Mouse (Mus musculus) gastrocnemius, adult 2 months (tissue): ENCODE data around the gene Vav1. TPM values are rescaled to one million over a fixed set of nuclear protein-coding genes. Genes with fewer than 3 reads are reported as not detected.

Source experiments
- DNase-seq: peaks from one replicate; pipeline ENCODE4 v3.0.0; 2022
- H3K27ac ChIP-seq: fragments of 200-600 bp; 2 replicates; pipeline ENCODE4 v1.8.1; 2022; ENCODE audit warnings: mild to moderate bottlenecking
- H3K4me3 ChIP-seq: fragments of 200-600 bp; 2 replicates; pipeline ENCODE4 v1.8.1; 2022; ENCODE audit warnings: mild to moderate bottlenecking, moderate library complexity
- CTCF ChIP-seq: fragments of 200-600 bp; IDR thresholded peaks from 2 replicates; pipeline ENCODE4 v1.8.1; 2022; ENCODE audit warnings: antibody characterized with exemption, mild to moderate bottlenecking, moderate library complexity
- intact Hi-C: fragments of 180-260 bp; cut with DNase I; formaldehyde crosslinking; loops from one replicate; pipeline ENCODE4 v1.15.1; 2025
- total RNA-seq, 2 experiments: library from RNA; stranded (reverse); gene quantifications; 2 replicates each; pipeline ENCODE4 v1.2.3; 2021

Vav1 gene
- total RNA-seq, 2 experiments from 2014 or later, result 0.46 to 0.56 TPM

DNA sequence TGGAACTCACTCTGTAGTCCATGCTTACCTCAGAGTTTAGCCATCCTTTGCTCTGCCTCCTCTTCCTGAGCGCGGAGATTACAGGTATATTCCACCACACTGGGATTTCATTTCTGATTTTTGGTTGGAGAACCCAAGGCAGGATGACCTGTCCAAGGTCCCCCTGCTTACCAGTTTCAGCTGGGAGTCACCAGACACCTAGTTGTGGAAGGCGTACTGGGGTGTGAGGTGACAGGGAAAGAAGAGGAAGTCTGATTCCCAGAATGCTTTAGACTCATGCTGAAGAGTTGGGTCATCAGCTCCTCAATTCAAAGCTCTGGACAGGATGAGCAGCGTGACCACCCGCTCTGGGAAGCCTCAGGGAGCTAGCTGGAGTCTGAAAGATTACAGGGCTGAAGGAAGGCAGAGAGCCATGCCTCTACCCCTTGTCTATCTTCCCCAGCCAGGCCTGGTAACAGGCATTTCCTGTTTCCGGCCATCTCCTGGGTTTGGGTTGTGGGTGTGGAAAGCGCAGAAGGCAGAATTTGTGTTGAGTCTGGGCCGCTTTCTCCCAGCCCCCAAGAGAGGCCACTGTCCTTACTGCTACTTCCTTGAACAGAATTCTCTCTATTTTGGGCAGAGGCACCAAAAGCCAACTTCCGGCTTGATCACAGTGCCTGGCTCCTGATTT lies 11.2 kb downstream of the Vav1 start:
- intact Hi-C loops, result no loop called here
- no peak for DNase-seq
- Histone ChIP-seq H3K27ac (no peak overlapping the region), H3K4me3 (no peak overlapping the region)
- TF ChIP-seq CTCF, result no peak

DNA sequence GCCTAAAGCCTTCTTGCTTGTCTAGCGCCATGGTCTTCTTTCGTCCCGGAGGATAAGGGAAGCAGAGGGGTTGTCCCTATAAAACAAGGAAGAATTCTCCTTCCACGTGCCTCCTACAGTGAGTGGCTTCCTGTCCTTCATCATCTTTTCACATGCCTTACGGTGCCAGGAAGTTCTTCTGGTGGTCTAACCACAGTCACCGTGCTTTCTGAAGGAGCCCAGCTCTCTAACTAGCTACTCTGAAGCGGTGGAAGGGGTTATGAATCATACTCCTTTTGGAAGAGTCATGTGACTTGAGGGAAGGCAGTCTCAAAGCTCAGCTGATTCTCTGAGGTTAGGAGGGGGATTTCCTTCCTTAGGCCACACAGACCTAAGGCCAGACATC lies 11.8 kb downstream of the Vav1 start:
- intact Hi-C loops, result no loop called here
- H3K4me3 ChIP-seq, result no peak overlapping the region
- no peak for TF ChIP-seq CTCF
- no peak for DNase-seq
- no peak overlapping the region for H3K27ac ChIP-seq

DNA sequence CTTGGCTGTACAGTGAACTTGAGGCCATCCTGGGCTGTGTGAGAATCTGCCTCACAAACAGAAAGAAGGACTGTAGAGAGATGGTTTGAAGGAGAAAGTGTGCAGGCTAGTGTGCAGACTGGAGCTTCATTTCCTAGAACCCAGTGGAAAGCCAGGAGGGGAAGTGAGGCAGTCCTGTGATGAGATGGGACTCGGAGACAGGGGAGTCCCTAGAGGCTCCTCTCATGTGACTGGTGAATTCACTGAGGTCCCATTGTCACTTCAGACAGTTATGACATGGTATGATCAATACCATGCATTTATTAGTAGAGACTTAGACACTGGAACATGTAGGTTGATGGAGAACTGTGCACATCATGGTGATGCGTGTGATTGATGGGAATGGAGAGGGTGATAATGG lies 13.4 kb downstream of the Vav1 start:
- DNase-seq, result no peak
- intact Hi-C loops, result no loop called here
- no peak for TF ChIP-seq CTCF

DNA sequence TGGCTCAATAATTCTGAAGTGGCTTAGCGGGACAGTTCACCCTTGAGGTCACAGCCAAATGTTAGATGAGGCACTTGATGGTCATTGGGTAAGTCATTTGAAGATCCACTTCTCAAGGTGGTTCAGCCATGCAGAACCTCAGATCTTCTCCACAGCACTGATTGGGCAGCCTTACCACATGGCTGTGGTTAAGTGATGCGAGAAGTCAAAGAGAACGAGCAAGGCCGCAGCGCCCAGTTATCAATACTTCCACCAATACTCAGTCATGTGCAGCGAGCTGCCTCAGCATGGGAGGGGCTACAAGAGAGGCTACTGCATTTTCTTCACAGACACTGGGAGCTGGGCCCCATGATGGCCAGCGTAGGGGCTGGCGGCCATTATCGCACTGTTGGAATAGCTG lies 14.1 kb downstream of the Vav1 start:
- no peak for DNase-seq
- Histone ChIP-seq H3K27ac (no peak overlapping the region), H3K4me3 (no peak overlapping the region)
- no peak for TF ChIP-seq CTCF
- intact Hi-C loops, result no loop called here

More for the DNA sequence above, 13.4 kb downstream of the Vav1 start:
- no peak overlapping the region for H3K27ac ChIP-seq
- no peak overlapping the region for H3K4me3 ChIP-seq

DNA sequence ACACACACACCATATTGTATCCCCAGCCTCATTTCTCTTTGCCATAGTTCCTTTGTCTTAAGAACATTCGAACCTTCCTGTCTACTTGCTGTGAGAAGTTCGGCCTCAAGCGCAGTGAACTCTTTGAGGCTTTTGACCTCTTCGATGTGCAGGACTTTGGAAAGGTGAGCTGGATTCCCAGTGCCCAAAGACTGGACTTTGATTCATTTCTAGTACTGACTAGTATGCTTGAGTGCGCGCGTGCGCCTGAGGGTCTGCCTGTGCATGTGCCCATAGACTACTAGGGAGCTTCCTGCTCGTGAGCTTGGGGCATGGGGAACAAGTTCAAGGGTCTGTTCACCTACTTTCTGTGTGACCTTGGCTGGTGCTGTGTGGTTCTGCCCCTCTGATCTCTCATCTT lies 17.0 kb downstream of the Vav1 start:
- no peak overlapping the region for H3K27ac ChIP-seq
- no peak for DNase-seq
- no peak for TF ChIP-seq CTCF
- H3K4me3 ChIP-seq, result no peak overlapping the region
- intact Hi-C loops, result no loop called here

DNA sequence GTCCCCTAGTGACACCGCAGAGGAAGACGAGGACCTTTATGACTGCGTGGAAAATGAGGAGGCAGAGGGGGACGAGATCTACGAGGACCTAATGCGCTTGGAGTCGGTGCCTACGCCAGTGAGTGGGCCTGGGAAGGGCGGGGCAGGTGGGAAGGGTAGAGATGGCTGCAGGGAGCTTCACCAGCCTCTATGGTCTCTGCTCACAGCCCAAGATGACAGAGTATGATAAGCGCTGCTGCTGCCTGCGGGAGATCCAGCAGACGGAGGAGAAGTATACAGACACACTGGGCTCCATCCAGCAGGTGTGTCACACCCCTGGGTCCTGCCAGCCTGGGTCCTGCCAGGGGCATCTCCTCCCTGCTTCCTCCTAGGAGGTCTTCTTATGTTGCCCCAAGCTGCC lies 18.1 kb downstream of the Vav1 start:
- no peak for DNase-seq
- H3K27ac ChIP-seq, result no peak overlapping the region
- no peak for TF ChIP-seq CTCF
- intact Hi-C loops, result no loop called here
- no peak overlapping the region for H3K4me3 ChIP-seq

DNA sequence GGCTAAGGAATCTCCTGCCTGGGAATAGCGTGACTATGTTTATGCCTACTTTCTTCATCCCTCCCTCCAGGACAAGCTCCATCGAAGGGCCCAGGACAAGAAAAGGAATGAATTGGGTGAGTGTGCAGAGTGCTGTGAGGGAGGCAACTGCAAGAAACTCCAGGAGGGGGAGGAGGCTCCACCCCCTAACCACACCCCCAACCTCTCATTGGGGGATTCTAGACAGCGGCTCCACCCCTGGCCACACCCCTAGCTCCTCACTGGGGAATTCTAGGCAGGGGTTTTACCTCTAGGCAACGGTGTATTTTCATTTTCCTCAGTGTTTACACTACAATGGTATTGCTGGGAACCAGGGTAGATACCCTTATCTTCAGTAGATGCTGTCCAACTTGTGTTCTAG lies 26.7 kb downstream of the Vav1 start:
- no peak for TF ChIP-seq CTCF
- Histone ChIP-seq H3K4me3 (no peak overlapping the region), H3K27ac (no peak overlapping the region)
- intact Hi-C loops, result no loop called here
- no peak for DNase-seq

DNA sequence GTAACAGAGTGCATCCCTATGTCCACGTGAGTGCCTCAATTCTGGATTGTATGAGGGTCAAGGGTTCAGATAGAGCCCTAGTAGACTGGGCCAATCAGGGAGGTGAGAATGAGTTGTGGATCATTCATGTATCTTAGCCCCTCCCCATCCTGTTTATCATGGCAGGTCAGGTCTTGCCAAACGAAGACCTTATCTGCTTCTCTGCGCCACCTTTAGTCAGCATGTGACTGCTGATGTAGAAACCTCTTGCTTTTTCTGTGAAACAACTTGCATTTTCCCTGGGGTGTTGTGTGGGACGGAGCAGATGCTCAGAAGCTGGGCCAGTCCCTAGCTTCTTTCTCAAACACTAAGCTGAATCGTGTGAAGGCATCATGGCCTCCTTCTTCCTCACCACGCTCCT lies 28.2 kb downstream of the Vav1 start:
- no peak for DNase-seq
- TF ChIP-seq CTCF, result no peak
- intact Hi-C loops, result no loop called here

DNA sequence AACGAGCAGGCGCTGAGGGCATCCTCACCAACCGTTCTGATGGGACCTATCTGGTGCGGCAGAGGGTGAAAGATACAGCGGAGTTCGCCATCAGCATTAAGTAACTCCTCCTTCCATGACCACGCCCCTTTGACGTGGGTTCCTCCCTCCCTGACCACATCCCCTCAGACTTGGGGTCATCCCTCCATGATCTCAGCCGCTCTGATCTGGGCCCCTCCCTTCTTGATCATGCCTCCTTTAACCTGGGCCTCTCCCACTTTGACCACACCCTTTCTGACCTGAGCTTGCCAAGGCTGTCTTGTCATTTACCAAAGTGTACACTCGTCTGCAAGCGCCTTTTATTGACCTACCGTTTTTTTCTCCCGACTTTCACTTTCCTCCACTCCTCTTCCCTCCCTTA lies 32.9 kb downstream of the Vav1 start:
- Histone ChIP-seq H3K27ac (no peak overlapping the region), H3K4me3 (no peak overlapping the region)
- intact Hi-C loops, result no loop called here
- TF ChIP-seq CTCF, result no peak
- DNase-seq, result no peak

More for the DNA sequence above, 28.2 kb downstream of the Vav1 start:
- no peak overlapping the region for H3K27ac ChIP-seq
- no peak overlapping the region for H3K4me3 ChIP-seq

GRCm38 (mm10) chr17:57327615-57328014 lies 48.7 kb downstream of the Vav1 start:
- no peak overlapping the region for H3K27ac ChIP-seq
- H3K4me3 ChIP-seq, result no peak overlapping the region
- TF ChIP-seq CTCF, result no peak
- intact Hi-C loops, result no loop called here
- no peak for DNase-seq

- intact Hi-C loops, result no loop called here
- no peak overlapping the region for H3K4me3 ChIP-seq
- no peak overlapping the region for H3K27ac ChIP-seq
- no peak for TF ChIP-seq CTCF
- DNase-seq, result no peak
Observed at GRCm38 (mm10) chr17:57328944-57329343, 50.0 kb downstream of the Vav1 start.

- Histone ChIP-seq H3K4me3 (no peak overlapping the region), H3K27ac (no peak overlapping the region)
- intact Hi-C loops, result loop anchor here (5.0 kb wide), 1 partner anchor 339 kb away; the partner anchor contains the start of gene Clpp
- no peak for DNase-seq
- TF ChIP-seq CTCF, result no peak
Observed at GRCm38 (mm10) chr17:57330993-57331392, 52.1 kb downstream of the Vav1 start.

- no peak overlapping the region for H3K27ac ChIP-seq
- DNase-seq, result no peak
- TF ChIP-seq CTCF, result no peak
- no peak overlapping the region for H3K4me3 ChIP-seq
- intact Hi-C loops, result loop anchor here (5.0 kb wide), 1 partner anchor 340 kb away; the partner anchor contains the start of gene Clpp
Observed at GRCm38 (mm10) chr17:57332241-57332640, 53.3 kb downstream of the Vav1 start.

DNA sequence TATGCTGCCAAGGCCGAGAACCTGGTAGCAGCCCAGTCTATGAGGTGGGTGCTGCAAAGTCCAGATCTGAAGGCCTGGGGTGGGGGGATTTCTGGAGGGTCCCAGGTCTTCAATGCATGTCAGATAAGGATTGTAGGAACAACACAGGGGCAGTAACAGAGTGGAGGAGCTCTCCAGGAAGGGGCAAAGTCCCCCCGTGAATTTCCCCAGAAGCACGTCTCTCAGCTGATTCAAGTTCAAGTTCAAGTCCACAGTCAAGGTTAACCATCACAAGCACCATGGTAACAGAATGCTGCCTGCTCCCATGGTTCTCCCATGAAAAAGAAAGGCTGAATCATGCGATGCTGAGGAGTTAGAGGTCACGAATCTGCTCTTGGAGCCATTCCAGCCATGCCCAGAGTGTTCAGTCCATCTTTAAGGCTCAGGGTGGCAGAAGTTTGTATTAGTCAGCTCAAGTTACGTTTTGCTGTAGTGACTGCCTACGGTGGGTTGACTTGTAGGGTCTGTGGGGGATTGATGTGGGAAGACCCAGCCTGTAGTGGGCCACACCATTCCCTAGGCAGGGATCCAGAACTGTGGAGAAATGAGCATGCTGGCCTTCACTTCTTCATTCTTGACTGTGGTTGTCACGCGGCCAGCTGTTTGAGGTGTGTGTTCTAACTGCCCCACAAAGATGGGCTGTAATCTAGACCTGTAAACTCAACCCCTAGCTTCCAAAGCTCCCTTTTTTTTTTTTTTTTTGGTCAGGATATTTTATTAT lies 55.3 kb downstream of the Vav1 start:
- no peak for TF ChIP-seq CTCF
- H3K27ac ChIP-seq, result no peak overlapping the region
- intact Hi-C loops, result loop anchor here (2.0 to 5.0 kb wide), 3 partner anchors 57 to 342 kb away; partner anchors contain the start of gene Clpp
- no peak for DNase-seq
- no peak overlapping the region for H3K4me3 ChIP-seq
